Mouse (Mus musculus): ENCODE measurements around the gene Gucy2g. TPM values are rescaled to one million over a fixed set of nuclear protein-coding genes. Genes with fewer than 3 reads are reported as not detected.
"Not testable (repeated sequence)": the region's sequence is repeated elsewhere in the genome, so short reads cannot be mapped to it uniquely, and the experiment has no call there.

Gucy2g gene
- polyA plus RNA-seq, 1 experiment from 2014 or later: 0.10 TPM

DNA sequence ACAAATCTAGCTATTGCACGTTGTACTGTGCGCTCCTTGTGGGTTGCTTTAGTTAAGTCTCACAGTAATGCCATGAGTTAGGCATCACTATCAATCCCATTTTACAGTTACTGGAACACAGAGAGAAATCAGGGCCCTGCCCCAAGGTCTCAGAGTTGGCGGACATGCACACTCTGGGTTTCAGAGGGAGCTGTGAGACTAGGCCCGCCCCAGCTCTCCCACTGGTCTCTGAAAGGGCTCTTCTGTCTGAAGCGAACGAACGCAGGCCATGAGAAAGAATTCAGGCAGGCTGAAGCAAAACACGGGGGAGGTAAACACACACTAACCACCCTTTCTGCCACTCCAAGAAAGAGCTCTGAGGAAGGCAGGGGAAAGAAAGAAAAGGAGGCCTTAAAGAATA, 82.4 kb downstream of the Gucy2g start:
- Histone ChIP-seq H3K4me2 (replicated peaks; ENCODE audit: low read depth, low read length) (no peak overlapping the region), H3K36me3 (ENCODE audit: insufficient read depth, low read length) (no peaks in the 10 kb centered on the region), H3K27ac (ENCODE audit: low read length) (no peak overlapping the region), H3K9ac (replicated peaks; ENCODE audit: low read length) (no peak overlapping the region), H3K4me1 (ENCODE audit: insufficient read depth, low read length) (peaks cover 4% of the 10 kb centered on the region; the same call in 1 of the 2 replicates), H3K4me3 (ENCODE audit: low read length) (no peak overlapping the region), H3K27me3 (ENCODE audit: insufficient read depth, low read length) (no peaks in the 10 kb centered on the region), H3K9me3 (ENCODE audit: low read length) (no peaks in the 10 kb centered on the region)
- ATAC-seq (ENCODE audit: low FRiP score, low TSS enrichment): no peak
- 55% methylated on average over 8 of the region's 8 CpGs for WGBS

DNA sequence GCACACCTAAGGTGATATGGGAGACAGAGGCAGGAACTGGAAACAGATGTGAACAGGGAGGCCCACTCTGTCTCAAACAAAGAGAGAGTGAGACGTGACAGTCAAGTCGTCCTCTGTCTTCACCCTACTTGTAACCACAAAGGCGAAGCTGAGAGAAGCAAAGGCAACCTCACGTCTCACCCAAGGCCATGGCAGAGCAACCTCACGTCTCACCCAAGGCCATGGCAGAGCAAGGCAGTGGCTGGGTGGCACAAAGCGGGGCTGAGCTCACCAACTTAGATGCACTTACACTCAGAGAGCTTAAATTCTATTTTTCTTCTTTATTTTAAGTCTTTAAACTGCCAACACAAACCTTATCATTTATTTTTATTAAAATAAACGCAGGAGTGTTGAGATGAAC, 84.0 kb downstream of the Gucy2g start:
- WGBS: 88% methylated on average over 7 of the region's 7 CpGs
- no peaks in the 10 kb centered on the region for H3K36me3 ChIP-seq (ENCODE audit: insufficient read depth, low read length)
- ATAC-seq (ENCODE audit: low FRiP score, low TSS enrichment): no peak

GRCm38 (mm10) chr19:55152983-55153382, 88.1 kb downstream of the Gucy2g start:
- Histone ChIP-seq H3K27ac (ENCODE audit: low read length) (no peak overlapping the region), H3K4me2 (replicated peaks; ENCODE audit: low read depth, low read length) (no peak overlapping the region), H3K27me3 (ENCODE audit: insufficient read depth, low read length) (no peaks in the 10 kb centered on the region), H3K9me3 (ENCODE audit: low read length) (peaks cover 5% of the 10 kb centered on the region; the same call in 1 of the 2 replicates), H3K4me1 (ENCODE audit: insufficient read depth, low read length) (no peaks in the 10 kb centered on the region), H3K4me3 (ENCODE audit: low read length) (no peak overlapping the region), H3K36me3 (ENCODE audit: insufficient read depth, low read length) (no peaks in the 10 kb centered on the region), H3K9ac (replicated peaks; ENCODE audit: low read length) (no peak overlapping the region)
- WGBS: 85% methylated on average over 6 of the region's 6 CpGs
- ATAC-seq (ENCODE audit: low FRiP score, low TSS enrichment): no peak

More for the DNA sequence above, 84.0 kb downstream of the Gucy2g start:
- H3K9me3 ChIP-seq (ENCODE audit: low read length): no peaks in the 10 kb centered on the region
- H3K27me3 ChIP-seq (ENCODE audit: insufficient read depth, low read length): no peaks in the 10 kb centered on the region
- H3K27ac ChIP-seq (ENCODE audit: low read length): no peak overlapping the region
- peaks cover 4% of the 10 kb centered on the region; the same call in 1 of the 2 replicates for H3K4me1 ChIP-seq (ENCODE audit: insufficient read depth, low read length)
- H3K4me3 ChIP-seq (ENCODE audit: low read length): no peak overlapping the region
- H3K4me2 ChIP-seq (replicated peaks; ENCODE audit: low read depth, low read length): no peak overlapping the region
- H3K9ac ChIP-seq (replicated peaks; ENCODE audit: low read length): no peak overlapping the region

- not testable (repeated sequence) for H3K4me3 ChIP-seq (ENCODE audit: low read length); H3K9ac ChIP-seq (replicated peaks; ENCODE audit: low read length); ATAC-seq (ENCODE audit: low FRiP score, low TSS enrichment); H3K4me2 ChIP-seq (replicated peaks; ENCODE audit: low read depth, low read length); H3K27me3 ChIP-seq (ENCODE audit: insufficient read depth, low read length); H3K36me3 ChIP-seq (ENCODE audit: insufficient read depth, low read length); H3K4me1 ChIP-seq (ENCODE audit: insufficient read depth, low read length); H3K27ac ChIP-seq (ENCODE audit: low read length); H3K9me3 ChIP-seq (ENCODE audit: low read length)
- 70% methylated on average over 5 of the region's 6 CpGs for WGBS
Observed at GRCm38 (mm10) chr19:55152274-55152673, 88.8 kb downstream of the Gucy2g start.

GRCm38 (mm10) chr19:55149646-55150045, 91.4 kb downstream of the Gucy2g start:
- ATAC-seq (ENCODE audit: low FRiP score, low TSS enrichment): no peak
- H3K9ac ChIP-seq (replicated peaks; ENCODE audit: low read length): no peak overlapping the region
- WGBS: 69% methylated on average over 6 of the region's 6 CpGs
- no peaks in the 10 kb centered on the region for H3K27me3 ChIP-seq (ENCODE audit: insufficient read depth, low read length)
- H3K4me1 ChIP-seq (ENCODE audit: insufficient read depth, low read length): no peaks in the 10 kb centered on the region; the same call in 1 of the 2 replicates
- H3K36me3 ChIP-seq (ENCODE audit: insufficient read depth, low read length): no peaks in the 10 kb centered on the region
- H3K27ac ChIP-seq (ENCODE audit: low read length): no peak overlapping the region
- no peak overlapping the region for H3K4me3 ChIP-seq (ENCODE audit: low read length)
- peaks cover 5% of the 10 kb centered on the region; the same call in 1 of the 2 replicates for H3K9me3 ChIP-seq (ENCODE audit: low read length)
- H3K4me2 ChIP-seq (replicated peaks; ENCODE audit: low read depth, low read length): no peak overlapping the region

DNA sequence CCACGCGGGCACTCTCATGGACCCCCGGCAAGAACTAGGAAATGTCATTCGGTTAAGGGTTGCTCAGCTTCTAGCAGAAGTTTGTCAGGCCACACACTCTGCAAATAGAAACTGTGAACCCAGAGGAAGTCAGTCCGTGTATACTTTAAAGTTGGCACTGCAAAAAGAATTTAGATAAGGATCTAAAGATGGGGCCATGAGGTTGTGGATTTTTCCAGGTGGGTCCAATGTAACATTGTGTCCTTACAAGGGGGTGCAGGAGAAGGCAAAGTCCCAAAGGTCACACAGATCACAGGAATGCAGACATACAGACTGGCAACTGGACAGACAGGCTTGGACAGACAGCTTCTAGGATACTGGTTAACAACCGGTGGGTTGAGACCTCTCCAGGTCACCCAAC, 92.9 kb downstream of the Gucy2g start:
- Histone ChIP-seq H3K27ac (ENCODE audit: low read length) (no peak overlapping the region), H3K9ac (replicated peaks; ENCODE audit: low read length) (no peak overlapping the region), H3K4me2 (replicated peaks; ENCODE audit: low read depth, low read length) (no peak overlapping the region), H3K4me1 (ENCODE audit: insufficient read depth, low read length) (peaks cover 12% of the 10 kb centered on the region), H3K4me3 (ENCODE audit: low read length) (no peak overlapping the region), H3K27me3 (ENCODE audit: insufficient read depth, low read length) (no peaks in the 10 kb centered on the region), H3K9me3 (ENCODE audit: low read length) (peaks cover 5% of the 10 kb centered on the region; the same call in 1 of the 2 replicates), H3K36me3 (ENCODE audit: insufficient read depth, low read length) (no peaks in the 10 kb centered on the region)
- no peak for ATAC-seq (ENCODE audit: low FRiP score, low TSS enrichment)
- WGBS: 76% methylated on average over 6 of the region's 6 CpGs

Small RNA genes lying within 50 kb of the gene (microRNA-seq; reads per million reads assigned to microRNA genes)
- not detected for gene Mir6715

Other genes with a start within 250 kb of the Gucy2g start
- 20.1 and 20.6 TPM in 2 replicates for gene Gpam, start 114.0 kb downstream of the Gucy2g start, polyA plus RNA-seq (2015; fragmentation: Nextera tagmentation; extraction: Ambion mirVana)
- gene Tectb, start 60.5 kb downstream of the Gucy2g start, polyA plus RNA-seq (2015; fragmentation: Nextera tagmentation; extraction: Ambion mirVana): not detected in 2 replicates
- 58.4 and 59.0 TPM in 2 replicates for gene Acsl5, start 10.7 kb upstream of the Gucy2g start, polyA plus RNA-seq (2015; fragmentation: Nextera tagmentation; extraction: Ambion mirVana)
- gene Zdhhc6, start 74.8 kb upstream of the Gucy2g start, polyA plus RNA-seq (2015; fragmentation: Nextera tagmentation; extraction: Ambion mirVana): 111 and 115 TPM in 2 replicates
- 28.7 and 30.6 TPM in 2 replicates for gene Vti1a, start 75.1 kb upstream of the Gucy2g start, polyA plus RNA-seq (2015; fragmentation: Nextera tagmentation; extraction: Ambion mirVana)